Mouse (Mus musculus) cerebellum, adult 2 months (tissue): ENCODE results near the gene Smg6.

ENCODE experiments used
- CTCF ChIP-seq: fragments of 200-500 bp; IDR thresholded peaks from 2 replicates; pipeline ENCODE4 v1.5.1; 2011; ENCODE audit warnings: low read depth, mild to moderate bottlenecking, control low read depth, low read length, moderate library complexity, borderline replicate concordance; ENCODE audit not compliant: insufficient read depth
- POLR2A ChIP-seq: fragments of 200-500 bp; IDR thresholded peaks from 2 replicates; pipeline ENCODE4 v1.6.1; 2011; ENCODE audit warnings: low read length, control low read depth, borderline replicate concordance; ENCODE audit not compliant: insufficient read depth

- TF ChIP-seq CTCF, result no peak
- no peak for TF ChIP-seq POLR2A
Measured at GRCm38 (mm10) chr11:74908618-74909399, 16.8 kb upstream of the Smg6 start.
